Mouse (Mus musculus): ENCODE measurements around the gene Pilrb1. TPM values are rescaled to one million over a fixed set of nuclear protein-coding genes. Genes with fewer than 3 reads are reported as not detected.
"Not testable (repeated sequence)": the region's sequence is repeated elsewhere in the genome, so short reads cannot be mapped to it uniquely, and the experiment has no call there.

Pilrb1 gene
- total and polyA plus RNA-seq, 3 experiments, result 1.1 to 2.3 (median 2.0) TPM

DNA sequence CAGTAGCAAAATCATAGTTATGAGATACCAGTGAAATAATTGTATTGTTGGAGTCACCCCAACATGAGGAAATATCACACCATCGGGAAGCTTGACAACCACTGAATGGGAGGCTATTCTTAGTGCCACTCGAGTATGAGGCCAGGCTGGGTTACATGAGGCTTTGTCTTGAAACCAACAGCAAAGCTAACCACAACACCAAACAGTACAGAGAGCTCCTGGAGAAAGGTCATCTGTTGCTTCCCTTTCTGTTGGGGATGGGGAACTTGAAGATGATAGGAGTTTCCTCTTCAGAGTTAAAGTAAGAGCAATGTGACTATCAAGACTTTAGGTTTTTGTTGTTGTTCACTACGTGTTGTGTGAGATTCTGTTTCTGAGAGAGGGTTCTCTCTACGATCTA is 25.0 kb upstream of the Pilrb1 start:
- Histone ChIP-seq H3K27me3 (ENCODE audit: control insufficient read depth, insufficient read depth, low read length) (no peaks in the 10 kb centered on the region), H3K36me3 (ENCODE audit: control insufficient read depth, insufficient read depth, low read length) (peaks cover 3% of the 10 kb centered on the region; the same call in 1 of the 2 replicates), H3K27ac (no peak overlapping the region; the same call in 1 of the 2 replicates), H3K9ac (ENCODE audit: low read depth, low read length) (no peak overlapping the region), H3K4me1 (ENCODE audit: control insufficient read depth, insufficient read depth, low read length) (peaks cover 2% of the 10 kb centered on the region; the same call in 1 of the 2 replicates), H3K4me3 (no peak overlapping the region), H3K79me2 (replicated peaks; ENCODE audit: control insufficient read depth, insufficient read depth, low read length) (no peaks in the 10 kb centered on the region)
- intact Hi-C loops (cut with DNase I), result no loop called here
- DNase-seq, result no peak
- no peak for TF ChIP-seq EP300 (IDR thresholded peaks at IDR 0.05; ENCODE audit: insufficient read depth, low read depth, low read length)
- WGBS, result 44% methylated on average over 4 of the region's 4 CpGs

DNA sequence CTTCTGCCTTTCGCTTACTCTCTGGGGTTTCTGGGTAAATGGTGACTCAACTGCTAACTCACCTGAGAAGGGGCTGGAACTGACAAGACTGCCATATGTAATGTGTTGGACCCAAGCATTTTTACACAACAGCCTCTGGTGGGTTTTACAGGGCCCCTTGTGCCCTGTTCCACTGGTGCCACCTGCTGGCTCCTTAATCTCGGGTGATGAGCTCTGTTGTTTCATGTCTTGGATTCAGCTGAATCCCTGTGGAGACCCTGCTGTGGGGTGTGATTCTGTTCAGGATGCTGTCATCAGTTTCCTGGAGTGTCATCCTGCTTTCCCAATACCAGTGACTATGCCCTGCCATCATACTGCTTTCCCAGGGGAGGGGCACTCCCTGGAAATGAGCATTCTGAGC is 20.0 kb upstream of the Pilrb1 start:
- intact Hi-C loops (cut with DNase I), result loop anchor here (2.0 kb wide), 1 partner anchor 87 kb away; no protein-coding TSS in a partner anchor
- Histone ChIP-seq H3K27me3 (ENCODE audit: control insufficient read depth, insufficient read depth, low read length) (no peaks in the 10 kb centered on the region), H3K4me3 (no peak overlapping the region), H3K27ac (no peak overlapping the region), H3K79me2 (replicated peaks; ENCODE audit: control insufficient read depth, insufficient read depth, low read length) (no peaks in the 10 kb centered on the region), H3K9ac (ENCODE audit: low read depth, low read length) (no peak overlapping the region), H3K36me3 (ENCODE audit: control insufficient read depth, insufficient read depth, low read length) (peaks cover 3% of the 10 kb centered on the region; the same call in 1 of the 2 replicates), H3K4me1 (ENCODE audit: control insufficient read depth, insufficient read depth, low read length) (no peaks in the 10 kb centered on the region)
- TF ChIP-seq EP300 (IDR thresholded peaks at IDR 0.05; ENCODE audit: insufficient read depth, low read depth, low read length), result no peak
- no peak for TF ChIP-seq POLR2A (IDR thresholded peaks at IDR 0.05; ENCODE audit: insufficient read depth, low read depth, low read length)
- TF ChIP-seq CTCF (IDR thresholded peaks at IDR 0.05), result peak; percentile 65
- peak in 1 of 2 experiments; percentile 16 for DNase-seq
- 46% methylated on average over 2 of the region's 2 CpGs for WGBS

DNA sequence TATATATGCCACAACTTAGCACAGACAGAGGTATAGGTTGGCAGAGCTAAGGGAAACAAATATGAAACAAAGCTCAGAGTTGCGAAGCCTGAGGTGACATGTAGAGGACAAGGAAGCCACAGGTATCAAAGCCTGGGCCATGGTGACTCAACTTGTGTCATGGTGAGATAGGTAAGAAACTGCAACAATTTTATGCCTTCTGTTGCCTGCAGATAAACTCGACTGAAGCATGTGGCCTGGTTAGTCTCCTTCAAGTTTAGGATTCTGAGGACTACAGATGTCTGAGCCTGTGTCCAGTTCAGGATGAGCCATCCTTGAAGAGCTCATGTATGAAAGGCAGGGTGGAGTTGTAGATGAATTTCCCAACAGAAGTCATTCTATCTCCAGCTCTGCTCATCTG is 17.1 kb upstream of the Pilrb1 start:
- Histone ChIP-seq H3K36me3 (ENCODE audit: control insufficient read depth, insufficient read depth, low read length) (no peaks in the 10 kb centered on the region), H3K4me1 (ENCODE audit: control insufficient read depth, insufficient read depth, low read length) (no peaks in the 10 kb centered on the region), H3K27ac (no peak overlapping the region), H3K4me3 (no peak overlapping the region), H3K27me3 (ENCODE audit: control insufficient read depth, insufficient read depth, low read length) (no peaks in the 10 kb centered on the region), H3K9ac (ENCODE audit: low read depth, low read length) (no peak overlapping the region), H3K79me2 (replicated peaks; ENCODE audit: control insufficient read depth, insufficient read depth, low read length) (no peaks in the 10 kb centered on the region)
- intact Hi-C loops (cut with DNase I), result loop anchor here (2.0 kb wide), 1 partner anchor 16 kb away; the partner anchor contains the start of gene Pilrb1
- WGBS, result 68% methylated on average over 2 of the region's 2 CpGs
- no peak for TF ChIP-seq POLR2A (IDR thresholded peaks at IDR 0.05; ENCODE audit: insufficient read depth, low read depth, low read length)
- no peak for TF ChIP-seq EP300 (IDR thresholded peaks at IDR 0.05; ENCODE audit: insufficient read depth, low read depth, low read length)
- TF ChIP-seq CTCF (IDR thresholded peaks at IDR 0.05), result no peak
- no peak for DNase-seq

DNA sequence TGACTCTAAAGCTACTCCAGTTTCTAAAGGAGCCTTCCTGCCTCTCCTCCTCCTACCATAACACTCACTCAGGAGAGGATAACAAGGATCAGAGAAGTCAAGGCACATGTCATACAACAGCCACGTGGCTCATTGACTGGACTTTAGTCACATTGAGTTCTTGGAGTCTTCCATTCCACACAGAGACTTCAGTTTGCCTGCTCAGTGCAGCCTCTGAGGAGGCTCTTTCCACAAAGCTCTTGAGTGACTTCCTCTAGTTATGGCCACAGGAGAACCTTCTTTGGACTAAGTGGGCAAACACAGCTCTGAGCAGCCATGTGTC is 14.4 kb upstream of the Pilrb1 start:
- H3K27me3 ChIP-seq (ENCODE audit: control insufficient read depth, insufficient read depth, low read length); DNase-seq; H3K9ac ChIP-seq (ENCODE audit: low read depth, low read length); intact Hi-C loops (cut with DNase I); H3K79me2 ChIP-seq (replicated peaks; ENCODE audit: control insufficient read depth, insufficient read depth, low read length); H3K27ac ChIP-seq; H3K36me3 ChIP-seq (ENCODE audit: control insufficient read depth, insufficient read depth, low read length); H3K4me3 ChIP-seq; H3K4me1 ChIP-seq (ENCODE audit: control insufficient read depth, insufficient read depth, low read length): not testable (repeated sequence)
- WGBS, result 45% methylated on average over 1 of the region's 1 CpGs

DNA sequence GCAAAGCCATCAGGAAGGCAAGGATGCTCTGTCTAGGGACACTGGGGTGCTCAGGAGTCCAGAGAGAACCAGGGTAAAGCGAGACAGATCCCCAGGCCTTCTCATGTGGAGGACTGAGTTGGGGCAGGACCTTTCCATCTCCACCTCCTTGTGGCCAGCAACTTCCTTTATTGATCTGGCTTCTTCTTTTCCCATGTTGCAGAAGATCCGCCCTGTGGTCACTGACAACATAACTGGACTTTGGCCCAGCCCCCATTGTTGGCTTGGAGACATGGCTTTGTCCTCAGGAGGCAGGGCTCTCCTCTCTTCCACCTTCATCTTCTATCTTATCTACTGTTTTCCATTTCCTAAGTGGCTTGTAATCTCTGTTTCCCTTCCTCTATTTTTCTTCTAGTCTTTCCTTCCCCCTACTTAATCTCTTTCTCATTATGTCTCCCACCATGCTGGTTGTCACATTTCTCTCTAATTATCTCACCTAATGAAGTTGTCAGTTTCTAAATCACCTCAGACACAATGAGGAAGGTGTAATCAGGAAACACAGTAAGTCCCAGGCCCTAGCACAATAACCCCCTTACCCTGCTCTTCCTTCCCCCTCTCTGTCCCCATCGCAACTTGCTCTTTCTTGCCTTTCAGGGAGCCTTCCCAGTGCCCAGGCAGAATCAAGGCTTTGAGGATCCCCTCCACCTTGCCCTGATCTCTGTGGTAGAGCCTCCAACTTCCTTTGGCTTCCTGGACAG is 13.9 kb upstream of the Pilrb1 start, which contains the start of gene Pilrb2:
Gene Pilrb2 (minus strand): TSS at position 172 of the 737 bp plus-strand sequence.
- WGBS, result 56% methylated on average over 3 of the region's 3 CpGs
- intact Hi-C loops (cut with DNase I), result not testable (repeated sequence)

DNA sequence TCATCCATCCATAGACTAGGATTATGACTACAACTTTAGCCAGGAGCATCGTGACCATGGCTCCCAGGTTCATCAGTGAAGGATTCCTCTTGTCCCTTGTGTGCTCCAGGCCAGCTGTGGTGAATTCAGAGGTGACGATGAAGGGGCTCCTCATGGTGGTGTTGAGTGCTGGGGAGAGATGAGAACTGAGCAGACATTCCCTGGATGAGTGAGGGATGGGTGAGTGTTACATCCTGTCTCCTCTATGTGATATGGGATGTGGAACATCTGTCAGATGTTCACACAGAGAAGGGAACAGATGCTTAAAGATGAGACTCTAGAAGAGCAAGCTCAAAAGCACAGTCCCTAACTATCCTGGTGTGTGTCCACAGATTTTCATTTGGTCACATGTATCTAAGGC is 10.7 kb upstream of the Pilrb1 start:
- 62% methylated on average over 2 of the region's 2 CpGs for WGBS
- H3K9ac ChIP-seq (ENCODE audit: low read depth, low read length); H3K79me2 ChIP-seq (replicated peaks; ENCODE audit: control insufficient read depth, insufficient read depth, low read length); H3K4me3 ChIP-seq; intact Hi-C loops (cut with DNase I); H3K4me1 ChIP-seq (ENCODE audit: control insufficient read depth, insufficient read depth, low read length); H3K36me3 ChIP-seq (ENCODE audit: control insufficient read depth, insufficient read depth, low read length); H3K27me3 ChIP-seq (ENCODE audit: control insufficient read depth, insufficient read depth, low read length); DNase-seq; H3K27ac ChIP-seq: not testable (repeated sequence)

More for the DNA sequence above, 13.9 kb upstream of the Pilrb1 start, which contains the start of gene Pilrb2:
- H3K36me3 ChIP-seq (ENCODE audit: control insufficient read depth, insufficient read depth, low read length); H3K27me3 ChIP-seq (ENCODE audit: control insufficient read depth, insufficient read depth, low read length); H3K4me1 ChIP-seq (ENCODE audit: control insufficient read depth, insufficient read depth, low read length); H3K79me2 ChIP-seq (replicated peaks; ENCODE audit: control insufficient read depth, insufficient read depth, low read length); H3K27ac ChIP-seq; H3K9ac ChIP-seq (ENCODE audit: low read depth, low read length); DNase-seq; H3K4me3 ChIP-seq: not testable (repeated sequence)

DNA sequence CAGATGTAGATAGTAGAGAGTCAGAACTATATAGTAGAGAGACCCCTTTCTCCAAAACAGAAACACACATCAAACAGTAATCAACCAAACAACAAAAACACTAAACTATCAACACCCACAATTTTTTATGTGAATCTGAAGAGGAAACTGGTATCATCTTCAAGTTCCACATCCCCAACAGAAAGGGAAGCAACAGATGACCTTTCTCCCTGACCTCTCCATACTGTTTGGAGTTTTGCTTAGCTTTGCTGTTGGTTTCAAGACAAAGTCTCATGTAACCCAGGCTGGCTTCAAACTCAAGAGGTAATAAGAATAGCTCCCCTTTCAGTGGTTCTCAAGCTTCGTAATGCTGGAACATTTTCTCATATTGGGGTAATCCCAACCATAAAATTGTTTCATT is 6.1 kb upstream of the Pilrb1 start:
- H3K4me1 ChIP-seq (ENCODE audit: control insufficient read depth, insufficient read depth, low read length); H3K36me3 ChIP-seq (ENCODE audit: control insufficient read depth, insufficient read depth, low read length); H3K4me3 ChIP-seq; DNase-seq; H3K79me2 ChIP-seq (replicated peaks; ENCODE audit: control insufficient read depth, insufficient read depth, low read length); H3K27me3 ChIP-seq (ENCODE audit: control insufficient read depth, insufficient read depth, low read length); H3K9ac ChIP-seq (ENCODE audit: low read depth, low read length); intact Hi-C loops (cut with DNase I); H3K27ac ChIP-seq: not testable (repeated sequence)
- WGBS, result 84% methylated on average over 1 of the region's 1 CpGs

DNA sequence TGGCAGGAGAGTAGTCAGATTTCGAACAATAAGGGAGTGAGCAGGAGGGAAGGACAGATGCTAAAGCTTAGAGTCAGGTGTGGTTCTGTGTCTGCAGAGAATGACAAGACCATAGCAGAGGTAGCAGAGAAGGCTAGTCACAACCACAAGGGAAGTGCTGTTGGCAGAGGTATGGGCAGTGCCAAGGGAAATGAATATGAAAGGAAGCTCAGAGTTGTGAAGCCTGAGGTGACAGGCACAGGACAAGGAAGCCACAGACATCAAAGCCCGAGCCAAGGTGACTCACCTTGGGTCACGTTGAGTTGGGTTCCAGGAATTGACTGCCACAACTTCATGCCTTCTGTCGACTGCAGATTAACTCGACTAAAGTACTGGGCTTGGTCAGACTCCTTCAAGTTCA is 1.0 kb downstream of the Pilrb1 start:
- WGBS, result 56% methylated on average over 4 of the region's 5 CpGs
- intact Hi-C loops (cut with DNase I); H3K79me2 ChIP-seq (replicated peaks; ENCODE audit: control insufficient read depth, insufficient read depth, low read length); H3K27me3 ChIP-seq (ENCODE audit: control insufficient read depth, insufficient read depth, low read length); H3K36me3 ChIP-seq (ENCODE audit: control insufficient read depth, insufficient read depth, low read length); H3K4me1 ChIP-seq (ENCODE audit: control insufficient read depth, insufficient read depth, low read length); H3K9ac ChIP-seq (ENCODE audit: low read depth, low read length); H3K27ac ChIP-seq; H3K4me3 ChIP-seq; DNase-seq: not testable (repeated sequence)

DNA sequence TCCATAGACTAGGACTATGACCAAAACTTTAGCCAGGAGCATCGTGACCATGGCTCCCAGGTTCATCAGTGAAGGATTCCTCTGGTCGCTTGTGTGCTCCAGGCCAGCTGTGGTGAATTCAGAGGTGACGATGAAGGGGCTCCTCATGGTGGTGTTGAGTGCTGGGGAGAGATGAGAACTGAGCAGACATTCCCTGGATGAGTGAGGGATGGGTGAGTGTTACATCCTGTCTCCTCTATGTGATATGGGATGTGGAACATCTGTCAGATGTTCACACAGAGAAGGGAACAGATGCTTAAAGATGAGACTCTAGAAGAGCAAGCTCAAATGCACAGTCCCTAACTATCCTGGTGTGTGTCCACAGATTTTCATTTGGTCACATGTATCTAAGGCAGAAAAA is 3.0 kb downstream of the Pilrb1 start:
- intact Hi-C loops (cut with DNase I); H3K79me2 ChIP-seq (replicated peaks; ENCODE audit: control insufficient read depth, insufficient read depth, low read length); H3K4me3 ChIP-seq; H3K27me3 ChIP-seq (ENCODE audit: control insufficient read depth, insufficient read depth, low read length); H3K27ac ChIP-seq; H3K9ac ChIP-seq (ENCODE audit: low read depth, low read length); H3K36me3 ChIP-seq (ENCODE audit: control insufficient read depth, insufficient read depth, low read length); H3K4me1 ChIP-seq (ENCODE audit: control insufficient read depth, insufficient read depth, low read length); DNase-seq: not testable (repeated sequence)
- WGBS, result 71% methylated on average over 3 of the region's 3 CpGs
